Mouse (Mus musculus) stomach, postnatal 0 days (tissue): Measurements from ENCODE around the gene Slc12a4. TPM values are rescaled to one million over a fixed set of nuclear protein-coding genes. Genes with fewer than 3 reads are reported as not detected.
"Not testable (repeated sequence)": the region's sequence is repeated elsewhere in the genome, so short reads cannot be mapped to it uniquely, and the experiment has no call there.

Source experiments
- ATAC-seq: fragments of 200-750 bp; cut with Nextera tagmentation; 2 replicates; pipeline ENCODE4 v1.8.0; 2017; ENCODE audit not compliant: low FRiP score, low TSS enrichment
- DNase-seq: peaks from one replicate; pipeline ENCODE4 v3.0.0-alpha.2; 2016; ENCODE audit warnings: low spot score
- H3K27ac ChIP-seq: fragments of 300-500 bp; sonication (generic); replicated peaks from 2 replicates; pipeline ENCODE4 v1.5.1; 2014; ENCODE audit warnings: mild to moderate bottlenecking, control low read depth
- H3K27me3 ChIP-seq: fragments of 300-500 bp; sonication (generic); 2 replicates; pipeline ENCODE4 v1.6.1; 2014; ENCODE audit warnings: low read length; ENCODE audit not compliant: control insufficient read depth, insufficient read depth
- H3K36me3 ChIP-seq: fragments of 300-500 bp; sonication (generic); 2 replicates; pipeline ENCODE4 v1.6.1; 2014; ENCODE audit warnings: low read length, mixed read lengths; ENCODE audit not compliant: control insufficient read depth, insufficient read depth
- H3K4me1 ChIP-seq: fragments of 300-500 bp; sonication (generic); replicated peaks from 2 replicates; pipeline ENCODE4 v1.6.1; 2014; ENCODE audit warnings: antibody characterized with exemption; ENCODE audit not compliant: control insufficient read depth, insufficient read depth
- H3K4me2 ChIP-seq: fragments of 300-500 bp; sonication (generic); replicated peaks from 2 replicates; pipeline ENCODE4 v1.6.1; 2014; ENCODE audit warnings: low read depth, mild to moderate bottlenecking, control low read depth, moderate library complexity
- H3K4me3 ChIP-seq: fragments of 300-500 bp; sonication (generic); 2 replicates; pipeline ENCODE4 v1.5.1; 2014; ENCODE audit warnings: low read depth, low read length, control low read depth
- H3K9ac ChIP-seq: fragments of 300-500 bp; sonication (generic); 2 replicates; pipeline ENCODE4 v1.6.1; 2014; ENCODE audit warnings: mild to moderate bottlenecking, low read length, control low read depth, mixed read lengths
- H3K9me3 ChIP-seq: fragments of 300-500 bp; sonication (generic); 2 replicates; pipeline ENCODE4 v1.6.1; 2016; ENCODE audit warnings: low read length; ENCODE audit not compliant: control insufficient read depth
- CTCF ChIP-seq: IDR thresholded peaks from 2 replicates; pipeline ENCODE4 v1.5.1; 2016; ENCODE audit warnings: antibody characterized with exemption, low read depth, mild to moderate bottlenecking, moderate library complexity
- EP300 ChIP-seq: optimal IDR thresholded peaks from 2 replicates; pipeline ENCODE3; 2016; ENCODE audit warnings: antibody characterized with exemption
- WGBS: fragments of 180-500 bp; shearing (Covaris S2); extraction: QIAGEN DNeasy Blood & Tissue Kit; methylation state at CpG from one replicate; pipeline ENCODE4 v1.1.7; 2014; 5-methylcytosine and 5-hydroxymethylcytosine counted together
- polyA plus RNA-seq: library from polyadenylated mRNA; unstranded; fragments of >200 nt; fragmentation: Nextera tagmentation; extraction: Ambion mirVana; gene quantifications from 2 replicates; pipeline ENCODE4 v1.2.1, GENCODE M21; 2015

Gene Slc12a4
- polyA plus RNA-seq, 1 experiment from 2014 or later, result 12.8 TPM

GRCm38 (mm10) chr8:105993226-105993625, 27.3 kb upstream of the Slc12a4 start:
- DNase-seq (no peak), ATAC-seq (no peak)
- Histone ChIP-seq H3K36me3 (no peaks in the 10 kb centered on the region), H3K27ac (no peak overlapping the region), H3K4me1 (no peaks in the 10 kb centered on the region), H3K9ac (no peak overlapping the region), H3K27me3 (no peaks in the 10 kb centered on the region), H3K4me2 (no peak overlapping the region), H3K4me3 (no peak overlapping the region), H3K9me3 (no peaks in the 10 kb centered on the region)
- no peak for TF ChIP-seq CTCF
- WGBS, result 50% methylated on average over 4 of the region's 4 CpGs

- H3K9ac ChIP-seq, result no peak overlapping the region
- no peaks in the 10 kb centered on the region for H3K36me3 ChIP-seq
- ATAC-seq, result no peak
- H3K27ac ChIP-seq, result no peak overlapping the region
- WGBS, result 63% methylated on average over 5 of the region's 5 CpGs
- no peak overlapping the region for H3K4me2 ChIP-seq
- H3K9me3 ChIP-seq, result no peaks in the 10 kb centered on the region
- H3K4me3 ChIP-seq, result no peak overlapping the region
- no peaks in the 10 kb centered on the region for H3K4me1 ChIP-seq
- no peak for DNase-seq
- no peak for TF ChIP-seq CTCF
- TF ChIP-seq EP300, result no peak
- H3K27me3 ChIP-seq, result no peaks in the 10 kb centered on the region
Observed at GRCm38 (mm10) chr8:105992499-105992898, 26.6 kb upstream of the Slc12a4 start.

GRCm38 (mm10) chr8:105991546-105991945, 25.6 kb upstream of the Slc12a4 start:
- ATAC-seq (no peak), DNase-seq (no peak)
- TF ChIP-seq CTCF, result no peak
- TF ChIP-seq EP300, result no peak
- H3K27me3 ChIP-seq, result no peaks in the 10 kb centered on the region
- H3K9me3 ChIP-seq, result no peaks in the 10 kb centered on the region
- no peak overlapping the region for H3K4me2 ChIP-seq
- no peaks in the 10 kb centered on the region for H3K4me1 ChIP-seq
- H3K36me3 ChIP-seq, result no peaks in the 10 kb centered on the region
- H3K4me3 ChIP-seq, result no peak overlapping the region
- 62% methylated on average over 2 of the region's 2 CpGs for WGBS
- H3K27ac ChIP-seq, result no peak overlapping the region
- H3K9ac ChIP-seq, result no peak overlapping the region

- ATAC-seq, result peak; percentile 83
- Histone ChIP-seq H3K4me3 (no peak within 1 kb of the TSS), H3K9ac (no peak within 1 kb of the TSS), H3K27ac (no peak within 1 kb of the TSS), H3K9me3 (no peaks in the 10 kb centered on the region), H3K4me2 (peak within 1 kb of the TSS; percentile 34; the same call in 1 of the 2 replicates), H3K27me3 (no peaks in the 10 kb centered on the region), H3K4me1 (no peaks in the 10 kb centered on the region), H3K36me3 (no peaks in the 10 kb centered on the region)
- TF ChIP-seq EP300 (no peak), CTCF (peak; percentile 94)
- DNase-seq, result peak; percentile 88
- WGBS, result 10% methylated on average over 15 of the region's 15 CpGs
Observed at GRCm38 (mm10) chr8:105990856-105991387, 25.0 kb upstream of the Slc12a4 start, which contains the start of gene Dus2. Dus2 (plus strand) TSS chr8:105991337.

- Histone ChIP-seq H3K27ac (no peak overlapping the region), H3K4me3 (no peak overlapping the region), H3K4me1 (no peaks in the 10 kb centered on the region), H3K9me3 (no peaks in the 10 kb centered on the region), H3K4me2 (no peak overlapping the region), H3K36me3 (no peaks in the 10 kb centered on the region), H3K9ac (no peak overlapping the region), H3K27me3 (no peaks in the 10 kb centered on the region)
- 78% methylated on average over 11 of the region's 11 CpGs for WGBS
- DNase-seq, result no peak
- no peak for ATAC-seq
- TF ChIP-seq CTCF, result no peak
- TF ChIP-seq EP300, result no peak
Observed at GRCm38 (mm10) chr8:105988546-105988945, 22.6 kb upstream of the Slc12a4 start.

GRCm38 (mm10) chr8:105983406-105983805, 17.5 kb upstream of the Slc12a4 start:
- H3K4me2 ChIP-seq, DNase-seq, H3K4me3 ChIP-seq, H3K9me3 ChIP-seq, H3K4me1 ChIP-seq, H3K9ac ChIP-seq, ATAC-seq, H3K36me3 ChIP-seq, H3K27ac ChIP-seq, H3K27me3 ChIP-seq: not testable (repeated sequence)
- WGBS, result 81% methylated on average over 11 of the region's 11 CpGs
